Mouse (Mus musculus) heart, postnatal 0 days (tissue): Measurements from ENCODE around the gene Aen. TPM values are rescaled to one million over a fixed set of nuclear protein-coding genes. Genes with fewer than 3 reads are reported as not detected.

Experiments used
- ATAC-seq: fragments of 200-750 bp; cut with Nextera tagmentation; 2 replicates; pipeline ENCODE4 v1.8.0; 2017; ENCODE audit warnings: low read depth, moderate number of reproducible peaks, moderate library complexity; ENCODE audit not compliant: insufficient read depth
- DNase-seq: peaks from one replicate; pipeline ENCODE4 v3.0.0-alpha.2; 2016; ENCODE audit warnings: low spot score
- H3K27ac ChIP-seq: fragments of 300-500 bp; sonication (generic); 2 replicates; pipeline ENCODE4 v1.5.1; 2014; ENCODE audit warnings: low read depth, mild to moderate bottlenecking
- H3K27me3 ChIP-seq: fragments of 300-500 bp; sonication (generic); 2 replicates; pipeline ENCODE4 v1.6.1; 2014; ENCODE audit warnings: low read length, mixed read lengths; ENCODE audit not compliant: control insufficient read depth, insufficient read depth
- H3K36me3 ChIP-seq: fragments of 300-500 bp; sonication (generic); replicated peaks from 2 replicates; pipeline ENCODE4 v1.6.1; 2014; ENCODE audit warnings: low read length, mixed read lengths; ENCODE audit not compliant: control insufficient read depth, insufficient read depth
- H3K4me1 ChIP-seq: fragments of 300-500 bp; sonication (generic); 2 replicates; pipeline ENCODE4 v1.6.1; 2014; ENCODE audit warnings: antibody characterized with exemption; ENCODE audit not compliant: control insufficient read depth, insufficient read depth
- H3K4me2 ChIP-seq: fragments of 300-500 bp; sonication (generic); 2 replicates; pipeline ENCODE4 v1.6.1; 2014; ENCODE audit warnings: low read depth, mild to moderate bottlenecking, low read length, moderate library complexity
- H3K4me3 ChIP-seq: fragments of 300-500 bp; sonication (generic); 2 replicates; pipeline ENCODE4 v1.5.1; 2014; ENCODE audit warnings: low read depth, low read length
- H3K9ac ChIP-seq: fragments of 300-500 bp; sonication (generic); replicated peaks from 2 replicates; pipeline ENCODE4 v1.6.1; 2014; ENCODE audit warnings: low read depth, low read length, mixed read lengths
- H3K9me3 ChIP-seq: fragments of 300-500 bp; sonication (generic); replicated peaks from 2 replicates; pipeline ENCODE4 v1.6.1; 2016; ENCODE audit warnings: low read length; ENCODE audit not compliant: control insufficient read depth
- CTCF ChIP-seq: IDR thresholded peaks from 2 replicates; pipeline ENCODE4 v1.5.1; 2016; ENCODE audit warnings: antibody characterized with exemption, control low read depth, low read depth
- EP300 ChIP-seq: IDR thresholded peaks from 2 replicates; pipeline ENCODE4 v1.6.1; 2016; ENCODE audit warnings: antibody characterized with exemption, low read depth
- WGBS: fragments of 180-500 bp; shearing (Covaris S2); extraction: QIAGEN DNeasy Blood & Tissue Kit; methylation state at CpG from one replicate; pipeline ENCODE4 v1.1.7; 2014; 5-methylcytosine and 5-hydroxymethylcytosine counted together
- polyA plus RNA-seq: library from polyadenylated mRNA; unstranded; fragments of >200 nt; fragmentation: Nextera tagmentation; extraction: Ambion mirVana; gene quantifications from 2 replicates; pipeline ENCODE4 v1.2.1, GENCODE M21; 2015
- total RNA-seq: library from RNA; depleted of rRNA; stranded (reverse); fragments of >200 nt; gene quantifications from 2 replicates; pipeline ENCODE4 v1.2.3, GENCODE M21; 2014; ENCODE audit warnings: low replicate concordance

Gene Aen
- total and polyA plus RNA-seq, 2 experiments from 2014 or later: 22.9 to 31.3 TPM

GRCm38 (mm10) chr7:78863796-78864445, 31.7 kb upstream of the Aen start:
- no peak overlapping the region for H3K4me3 ChIP-seq
- H3K9ac ChIP-seq: no peak overlapping the region
- TF ChIP-seq EP300 (no peak), CTCF (no peak)
- H3K4me2 ChIP-seq: no peak overlapping the region
- DNase-seq: no peak
- WGBS: 59% methylated on average over 7 of the region's 7 CpGs
- no peaks in the 10 kb centered on the region for H3K27me3 ChIP-seq
- H3K4me1 ChIP-seq: 0 out of 2 replicates have a peak, but pooled peaks cover 3% of the 10 kb centered on the region
- H3K27ac ChIP-seq: no peak overlapping the region
- H3K36me3 ChIP-seq: no peaks in the 10 kb centered on the region
- H3K9me3 ChIP-seq: no peaks in the 10 kb centered on the region
- no peak for ATAC-seq

- no peak overlapping the region for H3K9ac ChIP-seq
- no peaks in the 10 kb centered on the region for H3K36me3 ChIP-seq
- WGBS: 39% methylated on average over 4 of the region's 4 CpGs
- ATAC-seq (no peak), DNase-seq (no peak)
- H3K27me3 ChIP-seq: no peaks in the 10 kb centered on the region
- TF ChIP-seq EP300 (no peak), CTCF (no peak)
- H3K9me3 ChIP-seq: no peaks in the 10 kb centered on the region
- no peak overlapping the region for H3K4me2 ChIP-seq
- H3K4me3 ChIP-seq: no peak overlapping the region
- H3K27ac ChIP-seq: no peak overlapping the region
- H3K4me1 ChIP-seq: 0 out of 2 replicates have a peak, but pooled peaks cover 3% of the 10 kb centered on the region
Observed at GRCm38 (mm10) chr7:78864446-78864802, 31.2 kb upstream of the Aen start.

GRCm38 (mm10) chr7:78865212-78865949, 30.3 kb upstream of the Aen start:
- no peak for ATAC-seq

GRCm38 (mm10) chr7:78868731-78869130, 26.9 kb upstream of the Aen start:
- no peak for ATAC-seq
- Histone ChIP-seq H3K4me1 (0 out of 2 replicates have a peak, but pooled peaks cover 3% of the 10 kb centered on the region), H3K4me3 (no peak overlapping the region), H3K36me3 (no peaks in the 10 kb centered on the region), H3K9ac (no peak overlapping the region), H3K4me2 (no peak overlapping the region), H3K27me3 (no peaks in the 10 kb centered on the region), H3K27ac (no peak overlapping the region), H3K9me3 (no peaks in the 10 kb centered on the region)
- TF ChIP-seq CTCF (no peak), EP300 (no peak)
- 54% methylated on average over 5 of the region's 5 CpGs for WGBS
- no peak for DNase-seq

More at GRCm38 (mm10) chr7:78865212-78865949, 30.3 kb upstream of the Aen start:
- no peak overlapping the region for H3K4me2 ChIP-seq
- no peak for TF ChIP-seq EP300
- no peaks in the 10 kb centered on the region for H3K9me3 ChIP-seq
- H3K4me1 ChIP-seq: 0 out of 2 replicates have a peak, but pooled peaks cover 3% of the 10 kb centered on the region
- DNase-seq: no peak
- H3K27ac ChIP-seq: no peak overlapping the region
- no peaks in the 10 kb centered on the region for H3K36me3 ChIP-seq
- no peaks in the 10 kb centered on the region for H3K27me3 ChIP-seq
- no peak overlapping the region for H3K4me3 ChIP-seq
- H3K9ac ChIP-seq: no peak overlapping the region
- 46% methylated on average over 12 of the region's 12 CpGs for WGBS

- H3K4me2 ChIP-seq: no peak overlapping the region
- no peaks in the 10 kb centered on the region for H3K4me1 ChIP-seq
- H3K9me3 ChIP-seq: no peaks in the 10 kb centered on the region
- no peak overlapping the region for H3K9ac ChIP-seq
- no peak overlapping the region for H3K4me3 ChIP-seq
- no peaks in the 10 kb centered on the region for H3K27me3 ChIP-seq
- WGBS: 73% methylated on average over 6 of the region's 6 CpGs
- H3K36me3 ChIP-seq: no peaks in the 10 kb centered on the region
- ATAC-seq: no peak
- no peak for TF ChIP-seq CTCF
- no peak for TF ChIP-seq EP300
- DNase-seq: no peak
- no peak overlapping the region for H3K27ac ChIP-seq
Observed at GRCm38 (mm10) chr7:78872366-78872765, 23.3 kb upstream of the Aen start.
